Mouse (Mus musculus) heart, embryonic 12.5 days (tissue): ENCODE data around the gene BC024978. TPM values are rescaled to one million over a fixed set of nuclear protein-coding genes. Genes with fewer than 3 reads are reported as not detected.

Experiments used
- ATAC-seq: fragments of 200-750 bp; cut with Nextera tagmentation; 2 replicates; pipeline ENCODE4 v1.8.0; 2017; ENCODE audit warnings: moderate TSS enrichment, moderate library complexity; ENCODE audit not compliant: insufficient number of reproducible peaks, low FRiP score
- H3K27ac ChIP-seq: fragments of 300-500 bp; sonication (generic); 2 replicates; pipeline ENCODE4 v1.5.1; 2016; ENCODE audit warnings: mild to moderate bottlenecking, moderate library complexity; ENCODE audit not compliant: poor library complexity, severe bottlenecking
- H3K27me3 ChIP-seq: fragments of 300-500 bp; sonication (generic); replicated peaks from 2 replicates; pipeline ENCODE4 v1.6.1; 2016; ENCODE audit warnings: mild to moderate bottlenecking, moderate library complexity
- H3K36me3 ChIP-seq: fragments of 300-500 bp; sonication (generic); 2 replicates; pipeline ENCODE4 v1.6.1; 2016; ENCODE audit warnings: mild to moderate bottlenecking, moderate library complexity
- H3K4me1 ChIP-seq: fragments of 300-500 bp; sonication (generic); replicated peaks from 2 replicates; pipeline ENCODE4 v1.6.1; 2016; ENCODE audit warnings: mild to moderate bottlenecking
- H3K4me2 ChIP-seq: fragments of 300-500 bp; sonication (generic); 2 replicates; pipeline ENCODE4 v1.6.1; 2016; ENCODE audit warnings: mild to moderate bottlenecking, moderate library complexity
- H3K4me3 ChIP-seq: fragments of 300-500 bp; sonication (generic); 2 replicates; pipeline ENCODE4 v1.5.1; 2016; ENCODE audit warnings: mild to moderate bottlenecking
- H3K9ac ChIP-seq: fragments of 300-500 bp; sonication (generic); 2 replicates; pipeline ENCODE4 v1.6.1; 2016; ENCODE audit warnings: mild to moderate bottlenecking, moderate library complexity
- H3K9me3 ChIP-seq: fragments of 300-500 bp; sonication (generic); replicated peaks from 2 replicates; pipeline ENCODE4 v1.6.1; 2016; ENCODE audit warnings: mild to moderate bottlenecking, moderate library complexity
- WGBS: fragments of 180-500 bp; shearing (Covaris S2); methylation state at CpG from one replicate; pipeline ENCODE4 v1.1.7; 2016; 5-methylcytosine and 5-hydroxymethylcytosine counted together
- polyA plus RNA-seq: library from polyadenylated mRNA; unstranded; fragments of >200 nt; fragmentation: Nextera tagmentation; extraction: Ambion mirVana; gene quantifications from 2 replicates; pipeline ENCODE4 v1.2.1, GENCODE M21; 2016

BC024978 gene
- polyA plus RNA-seq, 1 experiment from 2014 or later = 3.2 TPM

GRCm38 (mm10) chr7:27193731-27194130 lies 1.9 kb upstream of the BC024978 start:
- no peak for ATAC-seq
- no peak overlapping the region for H3K9ac ChIP-seq
- no peak overlapping the region for H3K4me3 ChIP-seq

GRCm38 (mm10) chr7:27197136-27197535 lies 1.6 kb downstream of the BC024978 start:
- no peak overlapping the region for H3K27ac ChIP-seq
- H3K4me2 ChIP-seq = peak overlapping the region; percentile 81; the same call in 1 of the 2 replicates
- 86% methylated on average over 3 of the region's 3 CpGs for WGBS
- no peaks in the 10 kb centered on the region for H3K27me3 ChIP-seq
- H3K9ac ChIP-seq = no peak overlapping the region
- no peak for ATAC-seq
- H3K9me3 ChIP-seq = no peaks in the 10 kb centered on the region
- peaks cover 16% of the 10 kb centered on the region for H3K4me1 ChIP-seq
- peaks cover 57% of the 10 kb centered on the region for H3K36me3 ChIP-seq
- H3K4me3 ChIP-seq = no peak overlapping the region

More at GRCm38 (mm10) chr7:27193731-27194130, 1.9 kb upstream of the BC024978 start:
- 78% methylated on average over 4 of the region's 4 CpGs for WGBS
- H3K4me1 ChIP-seq = peaks cover 16% of the 10 kb centered on the region
- H3K4me2 ChIP-seq = no peak overlapping the region
- no peaks in the 10 kb centered on the region for H3K9me3 ChIP-seq
- H3K27me3 ChIP-seq = no peaks in the 10 kb centered on the region
- peaks cover 69% of the 10 kb centered on the region for H3K36me3 ChIP-seq
- no peak overlapping the region for H3K27ac ChIP-seq

- Histone ChIP-seq H3K27ac (no peak overlapping the region), H3K27me3 (no peaks in the 10 kb centered on the region), H3K4me1 (peaks cover 16% of the 10 kb centered on the region), H3K36me3 (peaks cover 57% of the 10 kb centered on the region), H3K4me2 (no peak overlapping the region), H3K9ac (0 out of 2 replicates have a peak overlapping the region, but pooled peaks have one; percentile 20), H3K4me3 (no peak overlapping the region), H3K9me3 (no peaks in the 10 kb centered on the region)
- no peak for ATAC-seq
- WGBS = 89% methylated on average over 8 of the region's 8 CpGs
Measured at GRCm38 (mm10) chr7:27197634-27198033, 2.1 kb downstream of the BC024978 start.

GRCm38 (mm10) chr7:27198355-27198754 lies 2.8 kb downstream of the BC024978 start:
- Histone ChIP-seq H3K4me3 (no peak overlapping the region), H3K9ac (no peak overlapping the region), H3K36me3 (peaks cover 57% of the 10 kb centered on the region), H3K27me3 (no peaks in the 10 kb centered on the region), H3K9me3 (no peaks in the 10 kb centered on the region), H3K27ac (no peak overlapping the region), H3K4me2 (no peak overlapping the region), H3K4me1 (peaks cover 16% of the 10 kb centered on the region)
- no peak for ATAC-seq

GRCm38 (mm10) chr7:27198779-27199178 lies 3.2 kb downstream of the BC024978 start:
- H3K4me3 ChIP-seq = no peak overlapping the region
- no peak overlapping the region for H3K4me2 ChIP-seq
- peaks cover 57% of the 10 kb centered on the region for H3K36me3 ChIP-seq
- WGBS = 86% methylated on average over 8 of the region's 8 CpGs
- no peak overlapping the region for H3K27ac ChIP-seq
- no peak overlapping the region for H3K9ac ChIP-seq
- H3K27me3 ChIP-seq = no peaks in the 10 kb centered on the region
- no peaks in the 10 kb centered on the region for H3K9me3 ChIP-seq
- no peak for ATAC-seq
- peaks cover 12% of the 10 kb centered on the region for H3K4me1 ChIP-seq

GRCm38 (mm10) chr7:27203730-27204449 lies 8.3 kb downstream of the BC024978 start:
- peaks cover 63% of the 10 kb centered on the region for H3K36me3 ChIP-seq
- H3K27me3 ChIP-seq = no peaks in the 10 kb centered on the region
- H3K4me2 ChIP-seq = no peak overlapping the region
- no peak for ATAC-seq
- H3K27ac ChIP-seq = no peak overlapping the region
- no peaks in the 10 kb centered on the region for H3K4me1 ChIP-seq
- 90% methylated on average over 8 of the region's 8 CpGs for WGBS
- H3K4me3 ChIP-seq = no peak overlapping the region
- no peak overlapping the region for H3K9ac ChIP-seq
- no peaks in the 10 kb centered on the region for H3K9me3 ChIP-seq

- 75% methylated on average over 2 of the region's 2 CpGs for WGBS
Measured at GRCm38 (mm10) chr7:27212626-27213025, 17.0 kb downstream of the BC024978 start.

GRCm38 (mm10) chr7:27218586-27218985 lies 23.0 kb downstream of the BC024978 start:
- H3K4me2 ChIP-seq = no peak overlapping the region
- peaks cover 44% of the 10 kb centered on the region for H3K36me3 ChIP-seq
- H3K27ac ChIP-seq = no peak overlapping the region
- H3K4me1 ChIP-seq = no peaks in the 10 kb centered on the region
- no peaks in the 10 kb centered on the region for H3K9me3 ChIP-seq
- no peak overlapping the region for H3K4me3 ChIP-seq
- no peaks in the 10 kb centered on the region for H3K27me3 ChIP-seq
- no peak for ATAC-seq
- 79% methylated on average over 7 of the region's 7 CpGs for WGBS
- no peak overlapping the region for H3K9ac ChIP-seq

More at GRCm38 (mm10) chr7:27212626-27213025, 17.0 kb downstream of the BC024978 start:
- H3K36me3 ChIP-seq = peaks cover 72% of the 10 kb centered on the region
- H3K27ac ChIP-seq = no peak overlapping the region
- H3K4me3 ChIP-seq = no peak overlapping the region
- H3K4me2 ChIP-seq = no peak overlapping the region
- ATAC-seq = no peak
- H3K27me3 ChIP-seq = no peaks in the 10 kb centered on the region
- no peaks in the 10 kb centered on the region for H3K9me3 ChIP-seq
- H3K9ac ChIP-seq = no peak overlapping the region
- H3K4me1 ChIP-seq = no peaks in the 10 kb centered on the region

- Histone ChIP-seq H3K9ac (no peak overlapping the region), H3K27ac (no peak overlapping the region), H3K9me3 (no peaks in the 10 kb centered on the region), H3K4me1 (peaks cover 9% of the 10 kb centered on the region), H3K27me3 (no peaks in the 10 kb centered on the region), H3K4me2 (no peak overlapping the region), H3K4me3 (no peak overlapping the region), H3K36me3 (peaks cover 37% of the 10 kb centered on the region)
- no peak for ATAC-seq
- 83% methylated on average over 11 of the region's 11 CpGs for WGBS
Measured at GRCm38 (mm10) chr7:27219937-27220336, 24.4 kb downstream of the BC024978 start.

- WGBS = 79% methylated on average over 6 of the region's 6 CpGs
- H3K4me2 ChIP-seq = no peak overlapping the region
- H3K36me3 ChIP-seq = peaks cover 30% of the 10 kb centered on the region
- no peaks in the 10 kb centered on the region for H3K9me3 ChIP-seq
- no peaks in the 10 kb centered on the region for H3K27me3 ChIP-seq
- H3K27ac ChIP-seq = no peak overlapping the region
- no peak overlapping the region for H3K9ac ChIP-seq
- ATAC-seq = no peak
- H3K4me1 ChIP-seq = peaks cover 29% of the 10 kb centered on the region
- no peak overlapping the region for H3K4me3 ChIP-seq
Measured at GRCm38 (mm10) chr7:27221939-27222338, 26.4 kb downstream of the BC024978 start.

- Histone ChIP-seq H3K9me3 (no peaks in the 10 kb centered on the region), H3K9ac (no peak overlapping the region), H3K4me1 (peaks cover 35% of the 10 kb centered on the region), H3K36me3 (peaks cover 24% of the 10 kb centered on the region), H3K27ac (no peak overlapping the region), H3K4me3 (no peak overlapping the region), H3K27me3 (no peaks in the 10 kb centered on the region), H3K4me2 (no peak overlapping the region)
- ATAC-seq = no peak
- 61% methylated on average over 1 of the region's 1 CpGs for WGBS
Measured at GRCm38 (mm10) chr7:27222538-27222937, 27.0 kb downstream of the BC024978 start.
